ENCODE assay signal across 19 mouse cellular contexts in genomic region chr2:169997276-169998049, GRCm38 (mm10).
A peak's percentile ranks its signal among the peaks of the same experiment; 100 is the strongest.
DNase-seq lines count a peak whose midpoint lies in the region; ATAC-seq and TF ChIP-seq lines count a peak whose summit lies in the region.
"Had no signal": no experiment of that assay in that cellular context is flagged by ENCODE, and none has a peak within 500 bp of the region (broad histone marks: within the 10 kb centered on the region; RNA-seq: fewer than 3 reads in every experiment).

No protein-coding gene starts in this region.

- 42% methylated on average over 16 of the region's 16 CpGs for WGBS in forebrain, embryonic 14.5 days
- 35% methylated on average over 16 of the region's 16 CpGs for WGBS in forebrain, embryonic 16.5 days
- 54% methylated on average over 16 of the region's 16 CpGs for WGBS in intestine, embryonic 14.5 days
- WGBS in intestine, postnatal 0 days: 70% methylated on average over 16 of the region's 16 CpGs
- 73% methylated on average over 16 of the region's 16 CpGs for WGBS in midbrain, embryonic 11.5 days
- 54% methylated on average over 16 of the region's 16 CpGs for WGBS in midbrain, postnatal 0 days
- WGBS in midbrain, embryonic 15.5 days: 54% methylated on average over 16 of the region's 16 CpGs

- no peak for TF ChIP-seq CTCF in intestine, postnatal 0 days (IDR thresholded peaks at IDR 0.05; ENCODE audit: low read depth)
- no peak for TF ChIP-seq CTCF in midbrain, postnatal 0 days (IDR thresholded peaks at IDR 0.05)

- H3K4me2 ChIP-seq in forebrain, embryonic 14.5 days (ENCODE audit: low read length): no peak overlapping the region
- H3K4me2 ChIP-seq in forebrain, embryonic 16.5 days (ENCODE audit: low read length): no peak overlapping the region
- no peak overlapping the region for H3K4me2 ChIP-seq in intestine, embryonic 14.5 days (ENCODE audit: low read length)
- no peak overlapping the region for H3K4me2 ChIP-seq in intestine, postnatal 0 days (replicated peaks; ENCODE audit: low read depth)
- H3K4me2 ChIP-seq in midbrain, embryonic 11.5 days: no peak overlapping the region
- no peak overlapping the region for H3K4me2 ChIP-seq in midbrain, postnatal 0 days (ENCODE audit: low read depth, low read length, poor library complexity, severe bottlenecking)
- H3K4me2 ChIP-seq in midbrain, embryonic 15.5 days: no peak overlapping the region
- H3K4me2 ChIP-seq: limb, embryonic 13.5 days; liver, embryonic 15.5 days had no signal

- no peaks in the 10 kb centered on the region for H3K27me3 ChIP-seq in forebrain, embryonic 14.5 days (replicated peaks; ENCODE audit: control insufficient read depth, insufficient read depth, low read length)
- H3K27me3 ChIP-seq in forebrain, embryonic 16.5 days (replicated peaks; ENCODE audit: control insufficient read depth, insufficient read depth, low read length): 0 out of 2 replicates have a peak, but pooled peaks cover 4% of the 10 kb centered on the region
- H3K27me3 ChIP-seq in intestine, embryonic 14.5 days (replicated peaks; ENCODE audit: control insufficient read depth, insufficient read depth, low read length): no peaks in the 10 kb centered on the region
- no peaks in the 10 kb centered on the region for H3K27me3 ChIP-seq in intestine, postnatal 0 days (replicated peaks; ENCODE audit: control insufficient read depth, insufficient read depth, low read length)
- no peaks in the 10 kb centered on the region for H3K27me3 ChIP-seq in midbrain, embryonic 11.5 days (ENCODE audit: control insufficient read depth, insufficient read depth, low read length)
- no peaks in the 10 kb centered on the region for H3K27me3 ChIP-seq in midbrain, postnatal 0 days (ENCODE audit: insufficient read depth, low read length)
- no peaks in the 10 kb centered on the region for H3K27me3 ChIP-seq in midbrain, embryonic 15.5 days (replicated peaks)
- H3K27me3 ChIP-seq: CH12.LX had no signal

- DNase-seq in forebrain, embryonic 14.5 days (ENCODE audit: low spot score): peak; percentile 37
- DNase-seq in intestine, embryonic 14.5 days (ENCODE audit: low spot score): no peak
- DNase-seq in midbrain, embryonic 11.5 days (ENCODE audit: low spot score, missing footprints): peak; percentile 51
- no peak for DNase-seq in midbrain, postnatal 0 days (ENCODE audit: low spot score)
- no peak for DNase-seq in layer of hippocampus, postnatal 25 days (ENCODE audit: extremely low spot score in 1 of 2, low spot score in 1 of 2)
- DNase-seq: cerebellum, adult 9-11 months; gastrocnemius, postnatal 36 days; right cerebral cortex, postnatal 14 days; thymus, postnatal 4 days had no signal

- no peaks in the 10 kb centered on the region for H3K36me3 ChIP-seq in forebrain, embryonic 14.5 days (ENCODE audit: control insufficient read depth, insufficient read depth, low read length)
- H3K36me3 ChIP-seq in forebrain, embryonic 16.5 days (ENCODE audit: control insufficient read depth, insufficient read depth): no peaks in the 10 kb centered on the region
- no peaks in the 10 kb centered on the region for H3K36me3 ChIP-seq in intestine, embryonic 14.5 days (ENCODE audit: control insufficient read depth, insufficient read depth, low read length)
- H3K36me3 ChIP-seq in intestine, postnatal 0 days (ENCODE audit: control insufficient read depth, insufficient read depth): no peaks in the 10 kb centered on the region
- H3K36me3 ChIP-seq in midbrain, embryonic 11.5 days (ENCODE audit: control insufficient read depth, insufficient read depth, low read length): no peaks in the 10 kb centered on the region
- H3K36me3 ChIP-seq in midbrain, postnatal 0 days (ENCODE audit: insufficient read depth, low read length): no peaks in the 10 kb centered on the region
- no peaks in the 10 kb centered on the region for H3K36me3 ChIP-seq in midbrain, embryonic 15.5 days (replicated peaks)
- H3K36me3 ChIP-seq: limb, embryonic 13.5 days; liver, embryonic 15.5 days had no signal

- no peak overlapping the region for H3K27ac ChIP-seq in forebrain, embryonic 14.5 days (ENCODE audit: low read depth, low read length)
- no peak overlapping the region for H3K27ac ChIP-seq in forebrain, embryonic 16.5 days (ENCODE audit: low read length)
- H3K27ac ChIP-seq in intestine, embryonic 14.5 days (ENCODE audit: low read depth): peak overlapping the region; percentile 48; the same call in 1 of the 2 replicates
- H3K27ac ChIP-seq in intestine, postnatal 0 days (ENCODE audit: low read depth, low read length): no peak overlapping the region
- H3K27ac ChIP-seq in midbrain, embryonic 11.5 days (ENCODE audit: low read depth, low read length): no peak overlapping the region
- no peak overlapping the region; the same call in 1 of the 2 replicates for H3K27ac ChIP-seq in midbrain, postnatal 0 days (ENCODE audit: low read depth, low read length)
- peak overlapping the region; percentile 82 for H3K27ac ChIP-seq in midbrain, embryonic 15.5 days
- H3K27ac ChIP-seq: left cerebral cortex, adult 2 months; liver, embryonic 15.5 days had no signal

- no peaks in the 10 kb centered on the region for H3K9me3 ChIP-seq in forebrain, embryonic 14.5 days (replicated peaks; ENCODE audit: control insufficient read depth, low read length)
- H3K9me3 ChIP-seq in forebrain, embryonic 16.5 days (ENCODE audit: control insufficient read depth, low read length): no peaks in the 10 kb centered on the region
- no peaks in the 10 kb centered on the region for H3K9me3 ChIP-seq in intestine, embryonic 14.5 days (ENCODE audit: control insufficient read depth, low read length)
- no peaks in the 10 kb centered on the region for H3K9me3 ChIP-seq in intestine, postnatal 0 days (ENCODE audit: control insufficient read depth)
- no peaks in the 10 kb centered on the region for H3K9me3 ChIP-seq in midbrain, embryonic 11.5 days (ENCODE audit: control insufficient read depth, low read length)
- H3K9me3 ChIP-seq in midbrain, postnatal 0 days (ENCODE audit: low read length): no peaks in the 10 kb centered on the region
- no peaks in the 10 kb centered on the region for H3K9me3 ChIP-seq in midbrain, embryonic 15.5 days
- H3K9me3 ChIP-seq: limb, embryonic 13.5 days; liver, embryonic 15.5 days had no signal

- no peak; the same call in 1 of the 2 replicates for ATAC-seq in forebrain, embryonic 14.5 days
- no peak for ATAC-seq in forebrain, embryonic 16.5 days
- no peak for ATAC-seq in intestine, embryonic 14.5 days (replicated peaks; ENCODE audit: low FRiP score, low TSS enrichment, low read depth)
- ATAC-seq in intestine, postnatal 0 days: no peak
- ATAC-seq in midbrain, embryonic 11.5 days (ENCODE audit: low FRiP score): 0 out of 2 replicates have a peak, but pooled peaks have one; percentile 44
- no peak for ATAC-seq in midbrain, postnatal 0 days (ENCODE audit: low FRiP score)
- ATAC-seq in midbrain, embryonic 15.5 days (replicated peaks): 0 out of 2 replicates have a peak, but pooled peaks have one; percentile 35
- ATAC-seq: hindbrain, postnatal 0 days had no signal

- H3K4me3 ChIP-seq in forebrain, embryonic 14.5 days (ENCODE audit: low read depth, low read length): no peak overlapping the region
- no peak overlapping the region for H3K4me3 ChIP-seq in forebrain, embryonic 16.5 days (replicated peaks; ENCODE audit: low read length)
- H3K4me3 ChIP-seq in intestine, embryonic 14.5 days (ENCODE audit: low read depth, low read length): no peak overlapping the region
- no peak overlapping the region for H3K4me3 ChIP-seq in intestine, postnatal 0 days (ENCODE audit: low read depth, low read length)
- no peak overlapping the region for H3K4me3 ChIP-seq in midbrain, embryonic 11.5 days (ENCODE audit: low read depth, low read length)
- no peak overlapping the region for H3K4me3 ChIP-seq in midbrain, postnatal 0 days (ENCODE audit: low read depth, low read length)
- H3K4me3 ChIP-seq in midbrain, embryonic 15.5 days: no peak overlapping the region
- H3K4me3 ChIP-seq: erythroblast, embryonic 14.5 days; left cerebral cortex, adult 2 months; limb, embryonic 13.5 days; liver, embryonic 15.5 days; myocyte had no signal

- peaks cover 33% of the 10 kb centered on the region for H3K4me1 ChIP-seq in forebrain, embryonic 14.5 days (ENCODE audit: control insufficient read depth, insufficient read depth, low read length)
- peaks cover 33% of the 10 kb centered on the region for H3K4me1 ChIP-seq in forebrain, embryonic 16.5 days (replicated peaks; ENCODE audit: control insufficient read depth, insufficient read depth, low read length)
- H3K4me1 ChIP-seq in intestine, embryonic 14.5 days (replicated peaks; ENCODE audit: control insufficient read depth, insufficient read depth, low read length): peaks cover 44% of the 10 kb centered on the region
- H3K4me1 ChIP-seq in intestine, postnatal 0 days (replicated peaks; ENCODE audit: control insufficient read depth, insufficient read depth, low read length): no peaks in the 10 kb centered on the region; the same call in 1 of the 2 replicates
- H3K4me1 ChIP-seq in midbrain, embryonic 11.5 days (ENCODE audit: control insufficient read depth, insufficient read depth, low read length): peaks cover 15% of the 10 kb centered on the region
- peaks cover 15% of the 10 kb centered on the region for H3K4me1 ChIP-seq in midbrain, postnatal 0 days (ENCODE audit: insufficient read depth, low read length)
- H3K4me1 ChIP-seq in midbrain, embryonic 15.5 days: peaks cover 50% of the 10 kb centered on the region

- no peak overlapping the region for H3K9ac ChIP-seq in forebrain, embryonic 14.5 days (ENCODE audit: low read length)
- no peak overlapping the region for H3K9ac ChIP-seq in forebrain, embryonic 16.5 days (replicated peaks; ENCODE audit: low read depth, low read length)
- H3K9ac ChIP-seq in intestine, embryonic 14.5 days (ENCODE audit: low read length): no peak overlapping the region
- no peak overlapping the region for H3K9ac ChIP-seq in intestine, postnatal 0 days (ENCODE audit: low read depth, low read length)
- no peak overlapping the region for H3K9ac ChIP-seq in midbrain, embryonic 11.5 days (ENCODE audit: low read length)
- no peak overlapping the region for H3K9ac ChIP-seq in midbrain, postnatal 0 days (replicated peaks; ENCODE audit: low read length, poor library complexity, severe bottlenecking)
- H3K9ac ChIP-seq in midbrain, embryonic 15.5 days: no peak overlapping the region
- H3K9ac ChIP-seq: limb, embryonic 13.5 days; liver, embryonic 15.5 days had no signal

Comparison
In these comparisons a context has a peak if more than half of its experiments do, and no peak if none do; other contexts are left out.
1. ATAC-seq: peak in midbrain, embryonic 11.5 days (single experiment) and midbrain, embryonic 15.5 days (single experiment); none in forebrain, embryonic 14.5 days (single experiment), forebrain, embryonic 16.5 days (single experiment), intestine, embryonic 14.5 days (single experiment), intestine, postnatal 0 days (single experiment) and midbrain, postnatal 0 days (single experiment).
2. DNase-seq: peak in forebrain, embryonic 14.5 days (single experiment) and midbrain, embryonic 11.5 days (single experiment); none in intestine, embryonic 14.5 days (single experiment), midbrain, postnatal 0 days (single experiment) and layer of hippocampus, postnatal 25 days (0 of 2).
3. H3K27ac ChIP-seq: peak in intestine, embryonic 14.5 days (single experiment) and midbrain, embryonic 15.5 days (single experiment); none in forebrain, embryonic 14.5 days (single experiment), forebrain, embryonic 16.5 days (single experiment), intestine, postnatal 0 days (single experiment), midbrain, embryonic 11.5 days (single experiment) and midbrain, postnatal 0 days (single experiment).